Mouse (Mus musculus) embryonic facial prominence, embryonic 13.5 days (tissue): ENCODE measurements around the gene St3gal5. TPM values are rescaled to one million over a fixed set of nuclear protein-coding genes. Genes with fewer than 3 reads are reported as not detected.

Experiments used
- ATAC-seq: fragments of 200-750 bp; cut with Nextera tagmentation; 2 replicates; pipeline ENCODE4 v1.8.0; 2017; ENCODE audit warnings: low read depth; ENCODE audit not compliant: insufficient number of reproducible peaks, insufficient read depth, low FRiP score, low TSS enrichment
- H3K27ac ChIP-seq: fragments of 300-500 bp; sonication (generic); 2 replicates; pipeline ENCODE4 v1.5.1; 2015; ENCODE audit warnings: moderate library complexity, mild to moderate bottlenecking, inconsistent platforms
- H3K27me3 ChIP-seq: fragments of 300-500 bp; sonication (generic); 2 replicates; pipeline ENCODE4 v1.6.1; 2015; ENCODE audit warnings: mild to moderate bottlenecking, inconsistent platforms
- H3K36me3 ChIP-seq: fragments of 300-500 bp; sonication (generic); 2 replicates; pipeline ENCODE4 v1.6.1; 2015; ENCODE audit warnings: mild to moderate bottlenecking, inconsistent platforms
- H3K4me1 ChIP-seq: fragments of 300-500 bp; sonication (generic); 2 replicates; pipeline ENCODE4 v1.6.1; 2015; ENCODE audit warnings: inconsistent platforms
- H3K4me2 ChIP-seq: fragments of 300-500 bp; sonication (generic); 2 replicates; pipeline ENCODE4 v1.6.1; 2015; ENCODE audit warnings: moderate library complexity, mild to moderate bottlenecking, inconsistent platforms
- H3K4me3 ChIP-seq: fragments of 300-500 bp; sonication (generic); 2 replicates; pipeline ENCODE4 v1.5.1; 2015; ENCODE audit warnings: mild to moderate bottlenecking, inconsistent platforms
- H3K9ac ChIP-seq: fragments of 300-500 bp; sonication (generic); 2 replicates; pipeline ENCODE4 v1.6.1; 2015; ENCODE audit warnings: mild to moderate bottlenecking, inconsistent platforms
- H3K9me3 ChIP-seq: fragments of 300-500 bp; sonication (generic); 2 replicates; pipeline ENCODE4 v1.6.1; 2016; ENCODE audit warnings: inconsistent platforms
- WGBS: fragments of 180-500 bp; shearing (Covaris S2); methylation state at CpG from one replicate; pipeline ENCODE4 v1.1.7; 2015; ENCODE audit warnings: mixed read lengths; 5-methylcytosine and 5-hydroxymethylcytosine counted together
- polyA plus RNA-seq: library from polyadenylated mRNA; unstranded; fragments of >200 nt; fragmentation: Nextera tagmentation; extraction: Ambion mirVana; gene quantifications from 2 replicates; pipeline ENCODE4 v1.2.1, GENCODE M21; 2015

The St3gal5 gene
- polyA plus RNA-seq, 1 experiment from 2014 or later: 18.5 TPM

GRCm38 (mm10) chr6:72071281-72071870 is 26.0 kb upstream of the St3gal5 start:
- no peaks in the 10 kb centered on the region for H3K9me3 ChIP-seq
- peaks cover 2% of the 10 kb centered on the region; the same call in 1 of the 2 replicates for H3K4me1 ChIP-seq
- 69% methylated on average over 5 of the region's 5 CpGs for WGBS
- no peak overlapping the region for H3K9ac ChIP-seq
- H3K27me3 ChIP-seq: no peaks in the 10 kb centered on the region
- no peak overlapping the region for H3K27ac ChIP-seq
- no peak overlapping the region for H3K4me2 ChIP-seq
- H3K4me3 ChIP-seq: no peak overlapping the region
- ATAC-seq: no peak
- H3K36me3 ChIP-seq: no peaks in the 10 kb centered on the region

- H3K4me1 ChIP-seq: peaks cover 7% of the 10 kb centered on the region; the same call in 1 of the 2 replicates
- 87% methylated on average over 4 of the region's 4 CpGs for WGBS
- no peaks in the 10 kb centered on the region for H3K36me3 ChIP-seq
- H3K9me3 ChIP-seq: no peaks in the 10 kb centered on the region
- no peaks in the 10 kb centered on the region for H3K27me3 ChIP-seq
- H3K27ac ChIP-seq: no peak overlapping the region
- H3K4me3 ChIP-seq: no peak overlapping the region
- H3K9ac ChIP-seq: no peak overlapping the region
- no peak for ATAC-seq
- H3K4me2 ChIP-seq: no peak overlapping the region
These were observed 23.6 kb upstream of the St3gal5 start for GRCm38 (mm10) chr6:72073781-72074180.

- peaks cover 7% of the 10 kb centered on the region; the same call in 1 of the 2 replicates for H3K4me1 ChIP-seq
- no peak for ATAC-seq
- no peak overlapping the region for H3K9ac ChIP-seq
- no peaks in the 10 kb centered on the region for H3K9me3 ChIP-seq
- H3K27ac ChIP-seq: no peak overlapping the region; the same call in 1 of the 2 replicates
- no peak overlapping the region for H3K4me2 ChIP-seq
- no peaks in the 10 kb centered on the region for H3K36me3 ChIP-seq
- H3K27me3 ChIP-seq: no peaks in the 10 kb centered on the region
- H3K4me3 ChIP-seq: no peak overlapping the region
- WGBS: 46% methylated on average over 9 of the region's 9 CpGs
These were observed 20.9 kb upstream of the St3gal5 start for GRCm38 (mm10) chr6:72076512-72076911.

GRCm38 (mm10) chr6:72078178-72078577 is 19.2 kb upstream of the St3gal5 start:
- H3K9me3 ChIP-seq: no peaks in the 10 kb centered on the region
- no peak overlapping the region for H3K4me2 ChIP-seq
- H3K4me1 ChIP-seq: peaks cover 7% of the 10 kb centered on the region; the same call in 1 of the 2 replicates
- no peak for ATAC-seq
- H3K27me3 ChIP-seq: no peaks in the 10 kb centered on the region
- H3K4me3 ChIP-seq: no peak overlapping the region
- H3K9ac ChIP-seq: no peak overlapping the region
- H3K36me3 ChIP-seq: no peaks in the 10 kb centered on the region
- WGBS: 81% methylated on average over 5 of the region's 5 CpGs
- H3K27ac ChIP-seq: no peak overlapping the region

DNA sequence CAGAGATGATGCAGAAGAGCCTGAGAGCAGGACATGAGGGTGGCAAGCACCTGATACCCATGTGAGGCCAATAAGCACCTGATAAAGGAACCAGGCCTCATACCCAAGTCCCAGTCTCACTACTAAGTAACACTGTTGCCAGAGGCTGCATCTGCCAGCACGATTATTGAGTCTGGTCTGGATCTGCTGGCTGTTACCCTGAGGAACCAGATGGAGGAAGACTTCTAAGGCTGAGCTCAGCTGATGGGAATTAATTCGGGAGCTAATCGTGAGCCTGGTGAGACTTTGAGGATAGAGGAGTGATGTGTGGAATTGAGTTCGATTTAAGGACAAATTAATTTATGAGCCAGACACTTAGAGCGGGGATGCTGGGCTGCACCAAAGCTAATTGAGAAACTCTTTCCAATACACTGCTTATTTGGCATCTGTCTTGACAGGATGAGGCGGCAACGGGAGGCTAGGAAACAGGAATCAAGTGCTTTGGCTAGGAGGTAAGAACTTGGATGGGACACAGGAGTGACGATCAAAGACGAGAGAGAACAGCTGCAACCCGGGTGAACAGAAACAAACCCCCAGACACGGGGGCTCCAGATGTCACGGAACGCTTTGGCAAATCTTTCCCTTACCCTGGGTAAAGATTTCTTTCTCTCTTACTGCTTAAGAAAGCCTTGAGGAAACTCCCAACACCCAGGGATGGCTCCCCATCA is 15.9 kb upstream of the St3gal5 start:
- ATAC-seq: no peak
- WGBS: 82% methylated on average over 13 of the region's 13 CpGs
- H3K27ac ChIP-seq: no peak overlapping the region
- no peak overlapping the region for H3K4me2 ChIP-seq
- no peak overlapping the region for H3K4me3 ChIP-seq
- H3K9me3 ChIP-seq: no peaks in the 10 kb centered on the region
- peaks cover 5% of the 10 kb centered on the region; the same call in 1 of the 2 replicates for H3K4me1 ChIP-seq
- H3K9ac ChIP-seq: no peak overlapping the region
- no peaks in the 10 kb centered on the region for H3K27me3 ChIP-seq
- H3K36me3 ChIP-seq: no peaks in the 10 kb centered on the region

GRCm38 (mm10) chr6:72087402-72087801 is 10.0 kb upstream of the St3gal5 start:
- peaks cover 11% of the 10 kb centered on the region for H3K4me1 ChIP-seq
- H3K36me3 ChIP-seq: no peaks in the 10 kb centered on the region
- ATAC-seq: no peak
- WGBS: 69% methylated on average over 5 of the region's 5 CpGs
- no peaks in the 10 kb centered on the region for H3K9me3 ChIP-seq
- H3K4me2 ChIP-seq: no peak overlapping the region
- no peaks in the 10 kb centered on the region for H3K27me3 ChIP-seq
- H3K4me3 ChIP-seq: no peak overlapping the region
- no peak overlapping the region for H3K27ac ChIP-seq
- H3K9ac ChIP-seq: no peak overlapping the region

DNA sequence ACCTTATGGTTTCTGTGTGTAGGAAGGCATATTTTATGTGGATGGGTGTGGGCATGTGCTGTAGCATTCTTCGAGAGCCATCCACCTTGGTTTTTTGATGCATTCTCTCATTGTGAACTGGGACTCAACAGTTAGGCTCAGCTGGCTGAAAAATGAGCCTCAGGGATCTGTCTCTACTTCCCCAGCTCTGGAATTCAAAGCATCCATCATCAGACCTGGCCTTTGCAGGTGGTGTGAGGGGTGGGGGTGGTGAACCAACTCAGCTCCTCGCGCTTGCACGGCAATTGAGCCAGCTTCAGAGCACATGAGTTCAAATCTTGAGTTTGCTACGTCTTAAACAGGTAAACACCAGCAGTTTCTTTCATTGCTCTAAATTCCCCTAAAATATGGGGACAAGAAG is 7.5 kb upstream of the St3gal5 start:
- Histone ChIP-seq H3K27ac (no peak overlapping the region), H3K9me3 (no peaks in the 10 kb centered on the region), H3K27me3 (no peaks in the 10 kb centered on the region), H3K4me1 (peaks cover 17% of the 10 kb centered on the region), H3K9ac (no peak overlapping the region), H3K4me2 (no peak overlapping the region), H3K4me3 (no peak overlapping the region), H3K36me3 (no peaks in the 10 kb centered on the region)
- 76% methylated on average over 5 of the region's 5 CpGs for WGBS
- no peak for ATAC-seq

DNA sequence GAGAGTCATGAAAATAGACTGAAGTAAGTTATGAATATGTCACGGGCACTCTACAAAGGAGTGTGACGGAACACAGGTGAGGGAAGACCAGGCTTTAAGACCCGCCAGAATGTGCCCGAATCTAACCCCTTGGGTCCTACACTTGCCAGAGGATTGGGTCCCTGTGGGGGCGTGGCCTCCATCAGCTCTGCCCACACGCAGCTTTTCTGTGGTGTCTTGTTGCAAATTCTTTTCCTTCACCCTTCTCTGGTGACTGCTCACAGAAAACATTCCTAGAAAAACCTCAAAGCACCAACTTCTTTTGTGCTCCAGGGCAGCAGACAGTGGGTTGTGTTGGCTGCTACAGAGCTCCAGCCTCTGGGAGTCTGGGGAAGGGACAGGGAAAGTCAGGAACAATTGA is 6.4 kb upstream of the St3gal5 start:
- H3K27me3 ChIP-seq: no peaks in the 10 kb centered on the region
- 35% methylated on average over 6 of the region's 6 CpGs for WGBS
- no peak overlapping the region for H3K4me3 ChIP-seq
- H3K4me1 ChIP-seq: peaks cover 17% of the 10 kb centered on the region
- H3K9ac ChIP-seq: no peak overlapping the region
- H3K36me3 ChIP-seq: no peaks in the 10 kb centered on the region
- peak overlapping the region; percentile 55 for H3K27ac ChIP-seq
- ATAC-seq: 0 out of 2 replicates have a peak, but pooled peaks have one; percentile 15
- H3K4me2 ChIP-seq: no peak overlapping the region
- no peaks in the 10 kb centered on the region for H3K9me3 ChIP-seq

GRCm38 (mm10) chr6:72093121-72093520 is 4.3 kb upstream of the St3gal5 start:
- ATAC-seq: no peak
- peaks cover 27% of the 10 kb centered on the region for H3K4me1 ChIP-seq
- H3K4me2 ChIP-seq: no peak overlapping the region
- no peak overlapping the region for H3K9ac ChIP-seq
- no peaks in the 10 kb centered on the region for H3K36me3 ChIP-seq
- H3K27me3 ChIP-seq: no peaks in the 10 kb centered on the region
- H3K4me3 ChIP-seq: no peak overlapping the region
- no peaks in the 10 kb centered on the region for H3K9me3 ChIP-seq
- 86% methylated on average over 1 of the region's 1 CpGs for WGBS
- peak overlapping the region; percentile 61; the same call in 1 of the 2 replicates for H3K27ac ChIP-seq

DNA sequence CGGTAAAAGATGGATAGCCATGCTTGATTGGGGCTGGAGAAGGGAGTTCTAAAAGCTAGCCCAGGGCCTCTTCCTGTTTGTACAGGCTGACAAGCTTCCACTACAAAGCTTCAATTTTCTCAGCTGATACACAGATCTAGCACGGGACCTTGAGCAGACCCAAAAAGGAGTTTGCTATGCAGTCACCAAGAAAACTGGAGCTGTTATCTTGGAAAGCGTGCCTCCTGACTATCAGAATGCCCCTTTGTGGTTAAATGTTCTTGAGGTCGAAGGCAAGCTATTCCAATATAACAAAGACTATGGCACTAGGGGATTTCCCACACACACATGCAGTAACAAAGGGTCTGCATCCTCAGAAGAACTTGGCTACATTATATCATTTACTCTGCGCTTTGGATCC is 1.2 kb upstream of the St3gal5 start:
- H3K36me3 ChIP-seq: no peaks in the 10 kb centered on the region
- H3K9ac ChIP-seq: no peak overlapping the region
- no peaks in the 10 kb centered on the region for H3K9me3 ChIP-seq
- no peaks in the 10 kb centered on the region for H3K27me3 ChIP-seq
- no peak for ATAC-seq
- H3K4me3 ChIP-seq: no peak overlapping the region; the same call in 1 of the 2 replicates
- WGBS: 69% methylated on average over 5 of the region's 5 CpGs
- H3K27ac ChIP-seq: no peak overlapping the region
- no peak overlapping the region for H3K4me2 ChIP-seq
- peaks cover 43% of the 10 kb centered on the region for H3K4me1 ChIP-seq

DNA sequence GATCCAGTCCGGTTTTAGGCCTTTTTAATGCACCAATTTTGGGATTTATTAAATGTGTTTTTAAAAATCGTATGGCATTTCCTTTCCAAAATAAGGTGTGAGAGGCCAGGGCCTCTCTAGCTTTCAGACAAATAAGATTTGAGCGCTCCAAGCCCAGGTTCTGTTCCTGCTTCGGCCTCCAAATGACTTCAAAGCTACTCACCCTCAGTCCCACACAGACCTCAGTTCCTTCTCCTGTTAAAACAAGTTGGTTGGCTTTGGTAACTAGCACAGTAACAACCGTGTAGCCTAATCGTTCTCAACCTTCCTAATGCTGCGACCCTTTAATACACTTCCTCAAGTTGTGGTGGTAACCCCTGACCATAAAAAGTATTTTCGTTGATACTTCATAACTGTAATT is 723 bp upstream of the St3gal5 start:
- Histone ChIP-seq H3K9ac (peak overlapping the region; percentile 84; the same call in 1 of the 2 replicates), H3K4me2 (peak overlapping the region; percentile 99), H3K27me3 (no peaks in the 10 kb centered on the region), H3K27ac (no peak overlapping the region), H3K36me3 (no peaks in the 10 kb centered on the region), H3K4me1 (peaks cover 42% of the 10 kb centered on the region), H3K9me3 (no peaks in the 10 kb centered on the region), H3K4me3 (peak overlapping the region; percentile 75)
- no peak for ATAC-seq
- 48% methylated on average over 8 of the region's 8 CpGs for WGBS
